Mouse (Mus musculus): Measurements from ENCODE around the gene Olfr1448.
"Not testable (repeated sequence)": the region's sequence is repeated elsewhere in the genome, so short reads cannot be mapped to it uniquely, and the experiment has no call there.

Gene Olfr1448

DNA sequence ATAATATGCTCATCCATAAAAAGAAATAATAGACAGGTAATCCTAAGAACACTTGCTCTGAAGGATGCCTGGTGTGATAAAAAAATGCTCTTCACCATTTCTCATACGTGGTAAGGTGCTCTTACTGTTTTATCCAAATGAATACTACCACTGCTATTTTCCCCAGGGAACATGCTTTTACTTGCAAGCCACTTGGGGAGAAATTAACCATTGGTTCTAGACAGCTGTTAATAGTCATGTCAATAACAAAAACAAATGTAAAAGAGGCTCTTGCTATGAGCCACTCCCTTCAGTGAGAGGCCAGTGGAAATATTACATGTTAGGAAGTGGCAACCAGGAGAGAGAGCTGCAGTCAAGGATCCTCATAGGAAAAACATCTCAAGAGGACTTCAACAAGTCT lies at the start of gene Olfr1448:
Olfr1448 (minus strand) TSS at position 101 of the 400 bp plus-strand sequence.
- DNase-seq = no peak

DNA sequence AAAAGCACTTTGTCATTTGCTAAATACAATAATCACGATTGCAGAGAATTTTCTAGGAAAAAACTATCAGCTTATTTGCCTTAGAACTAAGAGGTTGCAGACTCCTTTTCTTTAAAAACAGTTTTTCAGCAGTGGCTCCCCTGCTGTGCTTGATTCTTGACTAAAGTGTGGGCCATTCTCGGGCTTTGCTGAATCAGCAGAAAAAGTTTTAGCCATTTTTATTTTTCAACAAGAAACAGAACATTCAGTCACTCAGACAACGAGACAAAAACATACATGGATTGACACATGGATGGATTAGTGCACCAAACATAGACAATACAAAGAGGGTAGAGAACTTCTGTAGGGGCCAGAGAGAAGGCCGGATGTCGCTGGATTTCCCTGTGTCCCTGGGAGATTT lies 45.9 kb upstream of the Olfr1448 start:
- not testable (repeated sequence) for DNase-seq

DNA sequence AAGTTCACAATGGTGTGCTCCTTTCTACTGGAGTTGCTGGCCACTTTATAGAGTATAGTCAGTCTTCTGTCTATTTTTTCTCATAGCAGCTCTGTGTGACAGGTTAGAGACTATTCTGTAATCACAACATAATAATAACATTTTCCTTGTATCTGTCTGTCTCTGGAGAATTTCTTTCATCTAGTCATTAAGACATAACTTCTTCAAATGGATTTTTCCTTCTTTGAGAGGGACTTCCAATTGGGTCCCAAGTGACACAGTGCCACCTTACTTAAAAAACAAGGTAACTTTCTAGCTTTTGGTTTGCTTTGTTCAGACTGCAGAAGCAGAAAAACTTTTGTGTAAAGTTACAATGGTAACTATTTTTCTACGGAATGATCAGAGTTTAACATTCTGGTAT lies 25.7 kb upstream of the Olfr1448 start, which contains the start of gene Olfr1450:
Olfr1450 (plus strand) TSS at position 301 of the 400 bp plus-strand sequence.
- DNase-seq = no peak

DNA sequence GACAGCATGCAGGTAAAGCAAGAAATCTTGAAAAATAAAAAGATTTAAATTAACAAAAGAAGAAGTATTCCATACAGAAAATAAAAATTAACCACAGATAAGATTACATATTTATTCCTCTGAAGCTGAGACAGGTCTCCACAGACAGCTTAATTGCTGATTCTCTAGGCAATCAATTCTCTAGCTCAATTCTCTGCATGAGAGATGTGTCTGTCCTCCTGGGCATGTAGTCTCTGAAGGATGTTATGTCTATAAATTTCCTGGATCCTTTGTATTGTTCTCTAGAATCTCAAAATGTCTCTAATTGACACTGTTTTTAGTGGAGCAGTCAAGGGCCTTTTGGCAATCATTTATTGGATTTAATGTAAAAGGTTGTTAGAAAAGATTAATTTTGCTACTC lies 6.3 kb upstream of the Olfr1448 start, which contains the start of gene Olfr1449:
Olfr1449 (plus strand) TSS at position 301 of the 400 bp plus-strand sequence.
- DNase-seq = no peak

DNA sequence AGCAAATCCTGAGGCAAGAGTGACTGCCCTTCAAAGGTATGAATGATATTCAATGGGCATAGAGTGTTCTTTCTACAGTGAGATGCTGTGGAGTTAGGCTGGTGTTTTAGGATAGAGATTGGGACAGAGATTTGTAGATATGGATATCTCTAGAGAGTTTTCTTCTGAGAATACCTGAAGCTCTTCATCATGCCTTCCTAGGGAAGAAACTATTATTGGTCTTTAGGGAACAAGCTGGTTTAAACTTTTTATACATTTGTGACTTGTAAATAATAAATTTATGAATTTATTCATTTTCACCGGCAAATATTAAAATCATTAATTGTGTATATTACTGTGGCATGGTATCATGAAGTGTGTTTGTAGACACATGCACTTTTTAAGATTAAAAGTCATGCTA lies 20.6 kb downstream of the Olfr1448 start, which contains the start of gene Olfr1447:
Olfr1447 (minus strand) TSS at position 101 of the 400 bp plus-strand sequence.
- no peak for DNase-seq

DNA sequence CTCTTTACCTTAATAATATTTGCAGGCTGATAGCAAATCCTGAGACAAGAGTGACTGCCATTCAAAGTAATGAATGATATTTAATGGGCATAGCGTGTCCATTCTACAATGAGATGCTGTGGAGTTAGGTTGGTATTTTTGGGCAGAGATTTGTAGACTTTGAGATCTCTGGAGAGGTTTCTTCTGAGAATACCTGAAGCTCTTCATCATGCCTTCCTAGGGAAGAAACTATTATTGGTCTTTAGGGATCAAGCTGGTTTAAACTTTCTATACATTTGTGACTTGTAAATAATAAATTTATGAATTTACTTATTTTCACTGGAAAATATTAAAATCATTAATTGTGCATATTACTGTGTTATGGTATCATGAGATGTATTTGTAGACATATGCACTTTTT lies 30.8 kb downstream of the Olfr1448 start, which contains the start of gene Olfr1446:
Olfr1446 (minus strand) TSS at position 101 of the 400 bp plus-strand sequence.
- DNase-seq = no peak

DNA sequence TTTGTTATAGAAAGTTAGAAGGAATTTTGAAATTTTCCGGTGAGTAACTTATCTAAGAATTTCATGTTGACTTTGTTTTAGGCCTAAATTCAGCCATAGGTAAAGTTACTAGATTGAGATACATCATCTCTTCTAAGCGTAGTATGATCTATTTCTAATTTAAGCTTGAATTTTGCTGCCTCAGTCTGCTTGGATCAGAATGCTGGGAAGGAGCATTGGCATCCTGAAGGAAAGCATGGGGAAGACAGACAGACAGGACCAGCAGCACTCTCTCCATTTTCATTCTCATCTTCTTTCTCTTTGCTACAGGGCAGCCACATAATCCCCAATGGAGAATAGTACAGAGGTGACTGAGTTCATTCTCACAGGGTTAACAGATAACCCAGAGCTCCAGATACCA lies 40.7 kb downstream of the Olfr1448 start, which contains the start of gene Olfr1445:
Olfr1445 (plus strand) TSS at position 301 of the 400 bp plus-strand sequence.
- no peak for DNase-seq

Measured in heart, adult 11 months (tissue).